Mouse (Mus musculus): ENCODE results near the gene 1190002N15Rik.

1190002N15Rik gene

GRCm38 (mm10) chr9:94537970-94538822 lies at the start of gene 1190002N15Rik:
Gene 1190002N15Rik, minus strand, starts transcription at chr9:94538081.
- peak; percentile 94 for DNase-seq

GRCm38 (mm10) chr9:94582309-94582708 lies 44.4 kb upstream of the 1190002N15Rik start:
- no peak for DNase-seq

GRCm38 (mm10) chr9:94581661-94582060 lies 43.8 kb upstream of the 1190002N15Rik start:
- DNase-seq = no peak

GRCm38 (mm10) chr9:94580071-94580737 lies 42.3 kb upstream of the 1190002N15Rik start:
- no peak for DNase-seq

GRCm38 (mm10) chr9:94571802-94572201 lies 33.9 kb upstream of the 1190002N15Rik start:
- DNase-seq = no peak

DNA sequence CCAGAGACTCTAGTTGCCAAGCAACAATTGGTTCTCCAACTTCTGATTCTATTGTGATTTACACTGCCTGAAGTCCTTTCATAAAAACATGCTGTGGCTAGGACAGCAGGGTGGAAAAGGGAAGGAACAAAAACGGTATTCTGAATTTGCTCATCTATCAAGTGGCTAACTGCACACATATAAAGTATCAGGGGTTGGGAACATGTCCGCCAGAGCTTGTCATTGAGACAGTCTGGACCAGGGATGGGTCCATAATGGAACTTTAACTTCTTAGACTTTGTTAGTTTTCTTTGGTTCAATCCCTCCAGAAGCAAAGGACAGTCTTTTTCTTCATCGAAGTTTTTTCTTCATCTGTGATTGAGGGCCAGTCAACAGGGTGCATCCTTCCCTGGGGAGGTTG lies 30.5 kb upstream of the 1190002N15Rik start:
- no peak for DNase-seq

- no peak for DNase-seq
These were observed 29.9 kb upstream of the 1190002N15Rik start for GRCm38 (mm10) chr9:94567722-94568314.

GRCm38 (mm10) chr9:94556776-94557514 lies 19.1 kb upstream of the 1190002N15Rik start:
- no peak for DNase-seq

- no peak for DNase-seq
These were observed 18.4 kb upstream of the 1190002N15Rik start for GRCm38 (mm10) chr9:94556249-94556648.

GRCm38 (mm10) chr9:94550493-94551095 lies 12.7 kb upstream of the 1190002N15Rik start:
- no peak for DNase-seq

- DNase-seq = no peak
These were observed 6.0 kb upstream of the 1190002N15Rik start for GRCm38 (mm10) chr9:94543881-94544280.

- no peak for DNase-seq
These were observed 2.6 kb upstream of the 1190002N15Rik start for GRCm38 (mm10) chr9:94540343-94541095.

- peak; percentile 9 for DNase-seq
These were observed 1.5 kb upstream of the 1190002N15Rik start for GRCm38 (mm10) chr9:94539346-94539865.

DNA sequence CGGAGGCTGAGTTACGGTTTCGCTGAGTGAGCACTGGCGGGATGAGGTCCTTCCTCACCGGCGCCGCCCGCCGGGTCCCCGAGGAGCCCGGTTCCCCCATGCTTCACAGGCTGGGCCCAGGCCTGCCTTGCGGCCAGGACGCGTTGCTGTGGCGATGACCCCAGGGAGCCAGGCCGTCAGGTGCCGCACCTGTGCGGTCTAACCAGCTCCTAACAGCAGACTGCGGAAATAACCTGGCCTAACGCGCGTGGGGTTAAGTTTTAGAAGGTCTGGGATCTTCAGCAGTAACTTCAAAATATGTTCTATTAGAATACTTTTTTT lies 902 bp upstream of the 1190002N15Rik start:
- no peak for DNase-seq

DNA sequence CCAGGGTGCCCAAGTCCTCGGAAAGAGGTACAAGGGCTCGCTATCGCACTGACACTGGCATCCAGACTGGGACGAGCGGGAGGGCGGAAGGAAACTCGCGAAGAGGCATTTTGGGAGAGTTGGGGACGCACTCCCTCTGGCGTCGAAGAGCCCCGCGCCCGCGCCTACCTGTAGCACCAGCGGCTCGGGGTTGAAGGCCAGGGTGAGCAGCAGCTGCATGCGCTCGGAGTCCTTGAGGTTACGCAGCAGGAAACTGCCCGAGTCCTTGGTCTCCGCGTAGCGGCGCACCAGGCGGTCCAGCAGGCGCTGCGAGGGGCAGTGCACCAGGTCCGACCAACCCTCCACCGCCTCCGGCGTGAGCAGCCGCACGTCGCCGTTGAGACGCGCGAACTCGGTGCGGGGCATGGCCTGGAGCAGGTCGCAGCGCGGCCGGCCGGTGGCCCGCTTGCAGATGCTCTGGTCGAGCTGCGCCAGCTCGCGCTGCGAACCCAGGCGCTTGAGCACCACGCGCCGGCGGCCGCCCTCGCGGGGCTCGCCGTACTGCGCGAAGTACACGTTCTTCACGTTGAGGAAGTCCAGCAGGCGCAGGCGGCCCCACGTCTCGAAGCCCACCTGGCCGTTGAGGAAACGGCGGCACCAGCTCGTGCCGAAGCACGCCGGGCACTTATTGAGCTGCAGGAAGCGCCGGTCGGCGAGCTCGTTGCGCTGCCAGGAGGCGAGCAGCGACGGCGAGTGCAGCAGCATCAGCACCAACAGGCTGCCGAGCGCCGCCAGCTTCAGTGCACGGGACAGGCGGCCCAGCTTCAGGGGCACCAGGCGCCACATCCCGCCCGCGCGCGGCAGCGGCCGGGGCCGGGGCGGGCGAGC lies 597 bp downstream of the 1190002N15Rik start:
- peak; percentile 61 for DNase-seq

DNA sequence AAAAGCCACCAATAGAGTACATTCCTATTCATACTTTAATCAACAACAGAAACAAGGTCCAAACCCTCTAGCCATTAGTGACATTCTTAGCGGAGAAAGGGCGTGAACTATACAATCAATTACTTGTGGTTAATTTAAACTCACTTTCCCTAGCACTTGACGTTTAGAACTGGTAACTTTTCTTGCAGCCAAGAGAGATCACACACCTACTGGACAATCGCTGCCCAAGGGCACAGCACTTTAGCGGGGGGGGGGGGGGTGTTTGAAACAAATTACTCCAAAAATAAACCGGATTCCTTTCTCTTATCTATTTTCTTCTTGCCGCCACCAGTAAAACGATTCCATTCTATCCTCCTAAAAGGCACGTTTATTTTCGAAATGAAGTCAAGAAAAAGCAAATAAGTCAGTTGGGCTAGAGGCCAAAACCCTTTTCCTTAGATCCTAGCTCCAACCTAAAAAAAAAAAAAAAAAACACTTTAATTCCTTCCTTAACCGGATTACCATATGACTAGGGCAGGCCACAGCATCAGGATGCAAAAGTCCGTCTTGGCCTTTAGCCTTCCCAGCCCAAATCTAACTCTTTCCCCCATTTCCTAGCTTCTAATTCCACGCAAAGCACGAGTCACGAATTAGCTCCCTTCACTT lies 1.5 kb downstream of the 1190002N15Rik start:
- peak; percentile 20 for DNase-seq

GRCm38 (mm10) chr9:94534795-94535194 lies 3.1 kb downstream of the 1190002N15Rik start:
- peak; percentile 24 for DNase-seq

- DNase-seq = no peak
These were observed 3.7 kb downstream of the 1190002N15Rik start for GRCm38 (mm10) chr9:94534226-94534625.

- no peak for DNase-seq
These were observed 4.2 kb downstream of the 1190002N15Rik start for GRCm38 (mm10) chr9:94533641-94534040.

DNA sequence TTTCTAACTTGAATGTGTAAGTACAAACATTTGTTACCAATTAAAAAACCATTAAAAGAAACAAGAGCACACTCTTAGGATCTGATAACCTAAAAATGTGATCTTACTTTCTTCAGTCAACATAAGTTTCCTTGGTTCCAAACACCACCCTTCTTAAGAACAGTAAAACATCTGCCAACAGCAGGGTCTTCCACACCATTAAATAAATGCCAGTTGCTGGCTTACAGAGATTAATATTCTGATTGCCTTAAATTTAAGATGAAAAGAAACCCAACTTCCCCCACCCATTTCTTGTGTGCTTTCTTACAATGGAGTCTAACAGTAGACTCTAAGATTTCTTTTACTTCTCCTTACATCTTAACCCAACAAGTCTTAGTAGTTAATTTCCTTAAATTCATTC lies 7.9 kb downstream of the 1190002N15Rik start:
- no peak for DNase-seq
